Mouse (Mus musculus) heart, postnatal 0 days (tissue): ENCODE measurements at regions not wholly inside any gene's neighbourhood (a gene's known extent, or its start where the extent isn't known, plus 50 kb on each side); places are given as distances from the start of the nearest gene placed in this dataset.

Source experiments
- ATAC-seq: fragments of 200-750 bp; cut with Nextera tagmentation; 2 replicates; pipeline ENCODE4 v1.8.0; 2017; ENCODE audit warnings: low read depth, moderate number of reproducible peaks, moderate library complexity; ENCODE audit not compliant: insufficient read depth
- DNase-seq: peaks from one replicate; pipeline ENCODE4 v3.0.0-alpha.2; 2016; ENCODE audit warnings: low spot score
- H3K27ac ChIP-seq: fragments of 300-500 bp; sonication (generic); 2 replicates; pipeline ENCODE4 v1.5.1; 2014; ENCODE audit warnings: low read depth, mild to moderate bottlenecking
- H3K27me3 ChIP-seq: fragments of 300-500 bp; sonication (generic); 2 replicates; pipeline ENCODE4 v1.6.1; 2014; ENCODE audit warnings: low read length, mixed read lengths; ENCODE audit not compliant: control insufficient read depth, insufficient read depth
- H3K36me3 ChIP-seq: fragments of 300-500 bp; sonication (generic); replicated peaks from 2 replicates; pipeline ENCODE4 v1.6.1; 2014; ENCODE audit warnings: low read length, mixed read lengths; ENCODE audit not compliant: control insufficient read depth, insufficient read depth
- H3K4me1 ChIP-seq: fragments of 300-500 bp; sonication (generic); 2 replicates; pipeline ENCODE4 v1.6.1; 2014; ENCODE audit warnings: antibody characterized with exemption; ENCODE audit not compliant: control insufficient read depth, insufficient read depth
- H3K4me2 ChIP-seq: fragments of 300-500 bp; sonication (generic); 2 replicates; pipeline ENCODE4 v1.6.1; 2014; ENCODE audit warnings: low read depth, mild to moderate bottlenecking, low read length, moderate library complexity
- H3K4me3 ChIP-seq: fragments of 300-500 bp; sonication (generic); 2 replicates; pipeline ENCODE4 v1.5.1; 2014; ENCODE audit warnings: low read depth, low read length
- H3K9ac ChIP-seq: fragments of 300-500 bp; sonication (generic); replicated peaks from 2 replicates; pipeline ENCODE4 v1.6.1; 2014; ENCODE audit warnings: low read depth, low read length, mixed read lengths
- H3K9me3 ChIP-seq: fragments of 300-500 bp; sonication (generic); replicated peaks from 2 replicates; pipeline ENCODE4 v1.6.1; 2016; ENCODE audit warnings: low read length; ENCODE audit not compliant: control insufficient read depth
- CTCF ChIP-seq: IDR thresholded peaks from 2 replicates; pipeline ENCODE4 v1.5.1; 2016; ENCODE audit warnings: antibody characterized with exemption, control low read depth, low read depth
- EP300 ChIP-seq: IDR thresholded peaks from 2 replicates; pipeline ENCODE4 v1.6.1; 2016; ENCODE audit warnings: antibody characterized with exemption, low read depth
- WGBS: fragments of 180-500 bp; shearing (Covaris S2); extraction: QIAGEN DNeasy Blood & Tissue Kit; methylation state at CpG from one replicate; pipeline ENCODE4 v1.1.7; 2014; 5-methylcytosine and 5-hydroxymethylcytosine counted together

DNA sequence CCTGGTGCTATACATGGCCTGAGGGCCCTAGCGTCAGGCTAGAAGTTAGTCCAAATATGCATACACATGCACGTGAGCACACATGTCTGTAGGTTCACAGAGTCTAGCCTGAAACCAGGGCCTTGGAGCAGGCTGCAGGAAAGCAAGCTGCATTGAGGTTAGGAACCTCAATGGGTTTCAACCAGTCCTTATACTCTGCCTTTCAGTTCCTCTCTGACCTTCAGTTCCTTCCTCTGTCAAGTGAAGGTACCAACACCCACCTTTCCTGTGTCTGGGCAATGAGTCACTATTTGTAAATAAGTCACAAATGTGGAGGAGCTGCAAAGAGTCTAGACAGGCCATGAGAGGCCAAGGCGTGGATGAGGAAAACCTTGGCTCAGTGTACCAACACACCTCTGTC, 89.1 kb upstream of the Zfp703 start:
- H3K9me3 ChIP-seq, result no peaks in the 10 kb centered on the region
- H3K36me3 ChIP-seq, result no peaks in the 10 kb centered on the region
- H3K4me1 ChIP-seq, result peaks cover 16% of the 10 kb centered on the region
- ATAC-seq (no peak), DNase-seq (no peak)
- no peak overlapping the region for H3K9ac ChIP-seq
- WGBS, result 74% methylated on average over 3 of the region's 3 CpGs
- TF ChIP-seq CTCF, result no peak
- no peaks in the 10 kb centered on the region for H3K27me3 ChIP-seq
- no peak overlapping the region for H3K27ac ChIP-seq
- no peak overlapping the region for H3K4me2 ChIP-seq
- H3K4me3 ChIP-seq, result no peak overlapping the region

GRCm38 (mm10) chr8:26891881-26892280, 85.2 kb upstream of the Zfp703 start:
- Histone ChIP-seq H3K36me3 (no peaks in the 10 kb centered on the region), H3K4me2 (no peak overlapping the region), H3K27me3 (no peaks in the 10 kb centered on the region), H3K4me1 (peaks cover 8% of the 10 kb centered on the region), H3K27ac (peak overlapping the region; percentile 63), H3K9me3 (no peaks in the 10 kb centered on the region), H3K9ac (no peak overlapping the region), H3K4me3 (no peak overlapping the region)
- WGBS, result 33% methylated on average over 11 of the region's 11 CpGs
- ATAC-seq (peak; percentile 91), DNase-seq (peak; percentile 83)
- TF ChIP-seq EP300 (no peak), CTCF (no peak)

GRCm38 (mm10) chr8:26892380-26892779, 84.7 kb upstream of the Zfp703 start:
- Histone ChIP-seq H3K4me1 (peaks cover 8% of the 10 kb centered on the region), H3K27ac (peak overlapping the region; percentile 63)

DNA sequence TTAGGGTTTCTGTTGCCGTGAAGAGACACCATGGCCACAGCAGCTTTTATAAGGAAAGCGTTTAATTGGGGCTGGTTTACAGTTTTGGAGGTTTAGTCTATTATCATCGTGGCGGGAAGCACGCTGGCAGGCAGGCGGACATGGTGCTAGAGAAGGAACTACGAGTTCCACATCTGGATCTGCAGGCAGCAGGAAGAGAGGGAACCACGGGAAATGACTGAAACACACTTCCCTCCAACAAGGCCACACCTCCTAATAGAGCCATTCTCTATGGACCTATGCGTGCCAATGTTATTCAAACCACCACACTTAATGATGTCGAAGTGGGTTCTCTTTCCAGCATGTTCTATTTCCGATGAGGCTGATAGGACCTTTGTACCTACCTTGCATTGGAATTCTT, 81.3 kb upstream of the Zfp703 start:
- Histone ChIP-seq H3K4me1 (peaks cover 8% of the 10 kb centered on the region), H3K9me3 (no peaks in the 10 kb centered on the region), H3K9ac (no peak overlapping the region), H3K4me2 (no peak overlapping the region), H3K36me3 (no peaks in the 10 kb centered on the region), H3K27ac (no peak overlapping the region), H3K27me3 (no peaks in the 10 kb centered on the region), H3K4me3 (no peak overlapping the region)
- no peak for ATAC-seq
- WGBS, result 76% methylated on average over 11 of the region's 11 CpGs
- TF ChIP-seq CTCF (no peak), EP300 (no peak)
- no peak for DNase-seq

More at GRCm38 (mm10) chr8:26892380-26892779, 84.7 kb upstream of the Zfp703 start:
- ATAC-seq (no peak), DNase-seq (no peak)
- Histone ChIP-seq H3K4me2 (no peak overlapping the region), H3K9ac (no peak overlapping the region), H3K27me3 (no peaks in the 10 kb centered on the region), H3K9me3 (no peaks in the 10 kb centered on the region), H3K4me3 (no peak overlapping the region), H3K36me3 (no peaks in the 10 kb centered on the region)
- WGBS, result 78% methylated on average over 7 of the region's 7 CpGs
- TF ChIP-seq CTCF (no peak), EP300 (no peak)

- no peak for DNase-seq
- Histone ChIP-seq H3K4me2 (no peak overlapping the region), H3K9ac (no peak overlapping the region), H3K4me3 (no peak overlapping the region), H3K36me3 (no peaks in the 10 kb centered on the region), H3K4me1 (peaks cover 11% of the 10 kb centered on the region; the same call in 1 of the 2 replicates), H3K9me3 (no peaks in the 10 kb centered on the region), H3K27me3 (no peaks in the 10 kb centered on the region), H3K27ac (no peak overlapping the region)
- no peak for TF ChIP-seq CTCF
- no peak for ATAC-seq
- 69% methylated on average over 5 of the region's 5 CpGs for WGBS
These were observed 73.8 kb upstream of the Zfp703 start for GRCm38 (mm10) chr8:26903289-26903688.

- TF ChIP-seq CTCF, result no peak
- no peak for TF ChIP-seq EP300
- no peaks in the 10 kb centered on the region for H3K36me3 ChIP-seq
- DNase-seq (no peak), ATAC-seq (no peak)
- no peak overlapping the region for H3K4me3 ChIP-seq
- H3K9ac ChIP-seq, result no peak overlapping the region
- no peak overlapping the region for H3K4me2 ChIP-seq
- no peaks in the 10 kb centered on the region for H3K9me3 ChIP-seq
- WGBS, result 76% methylated on average over 4 of the region's 4 CpGs
- H3K27ac ChIP-seq, result no peak overlapping the region
- H3K27me3 ChIP-seq, result no peaks in the 10 kb centered on the region
- H3K4me1 ChIP-seq, result peaks cover 11% of the 10 kb centered on the region; the same call in 1 of the 2 replicates
These were observed 70.9 kb upstream of the Zfp703 start for GRCm38 (mm10) chr8:26906257-26906656.
